Mouse (Mus musculus) hindbrain, embryonic 12.5 days (tissue): ENCODE results near the gene Gm26897. TPM values are rescaled to one million over a fixed set of nuclear protein-coding genes. Genes with fewer than 3 reads are reported as not detected.

Experiments
- ATAC-seq: fragments of 200-750 bp; cut with Nextera tagmentation; 2 replicates; pipeline ENCODE4 v1.8.0; 2017; ENCODE audit warnings: moderate TSS enrichment; ENCODE audit not compliant: low FRiP score
- H3K27ac ChIP-seq: fragments of 300-500 bp; sonication (generic); 2 replicates; pipeline ENCODE4 v1.5.1; 2016; ENCODE audit warnings: mild to moderate bottlenecking
- H3K27me3 ChIP-seq: fragments of 300-500 bp; sonication (generic); 2 replicates; pipeline ENCODE4 v1.6.1; 2016; ENCODE audit warnings: mild to moderate bottlenecking
- H3K36me3 ChIP-seq: fragments of 300-500 bp; sonication (generic); 2 replicates; pipeline ENCODE4 v1.6.1; 2016; ENCODE audit warnings: mild to moderate bottlenecking
- H3K4me1 ChIP-seq: fragments of 300-500 bp; sonication (generic); 2 replicates; pipeline ENCODE4 v1.6.1; 2016
- H3K4me2 ChIP-seq: fragments of 300-500 bp; sonication (generic); replicated peaks from 2 replicates; pipeline ENCODE4 v1.6.1; 2016; ENCODE audit warnings: mild to moderate bottlenecking
- H3K4me3 ChIP-seq: fragments of 300-500 bp; sonication (generic); 2 replicates; pipeline ENCODE4 v1.5.1; 2016; ENCODE audit warnings: mild to moderate bottlenecking
- H3K9ac ChIP-seq: fragments of 300-500 bp; sonication (generic); 2 replicates; pipeline ENCODE4 v1.6.1; 2016; ENCODE audit warnings: mild to moderate bottlenecking, moderate library complexity
- H3K9me3 ChIP-seq: fragments of 300-500 bp; sonication (generic); replicated peaks from 2 replicates; pipeline ENCODE4 v1.6.1; 2016; ENCODE audit warnings: mild to moderate bottlenecking
- WGBS: fragments of 180-500 bp; shearing (Covaris S2); methylation state at CpG from one replicate; pipeline ENCODE4 v1.1.7; 2016; 5-methylcytosine and 5-hydroxymethylcytosine counted together
- polyA plus RNA-seq: library from polyadenylated mRNA; unstranded; fragments of >200 nt; fragmentation: Nextera tagmentation; extraction: Ambion mirVana; gene quantifications from 2 replicates; pipeline ENCODE4 v1.2.1, GENCODE M21; 2016

Gene Gm26897
- polyA plus RNA-seq, 1 experiment from 2014 or later, result not detected

DNA sequence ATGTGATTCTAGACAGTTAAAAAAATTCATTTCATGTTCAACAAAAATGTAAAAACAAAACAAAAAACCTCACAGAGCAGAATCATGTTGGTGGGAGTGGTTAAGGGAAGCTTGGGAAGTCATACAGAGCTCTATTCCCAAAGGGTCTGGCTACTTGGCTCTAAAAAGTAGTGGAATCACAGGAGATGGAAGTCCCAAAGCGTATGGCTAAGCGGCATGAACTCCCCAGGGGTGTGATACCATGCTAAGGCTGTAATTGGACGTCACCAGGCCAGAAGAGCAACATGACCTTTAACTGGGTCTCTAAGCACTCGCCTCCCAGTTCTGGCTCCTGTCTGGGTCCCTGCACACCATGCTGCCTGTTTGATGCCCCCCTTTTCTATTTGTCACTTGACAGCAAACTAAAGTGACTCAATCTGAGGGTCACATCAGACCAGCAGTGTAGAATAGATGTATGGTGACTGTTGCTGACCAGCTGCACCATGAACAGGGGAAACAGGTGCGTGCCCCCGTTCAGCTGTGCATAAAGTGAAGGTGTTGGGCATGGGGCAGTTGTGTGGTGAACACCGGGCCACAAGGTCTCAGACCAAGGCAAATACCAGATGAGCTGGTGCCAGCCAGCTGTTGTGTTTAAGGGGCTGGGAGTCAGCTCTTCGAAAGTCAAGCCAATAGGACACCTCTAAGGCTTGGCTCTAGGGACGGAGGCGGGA lies 46.2 kb downstream of the Gm26897 start:
- Histone ChIP-seq H3K9me3 (no peaks in the 10 kb centered on the region), H3K27me3 (no peaks in the 10 kb centered on the region), H3K27ac (no peak overlapping the region), H3K9ac (no peak overlapping the region), H3K4me2 (no peak overlapping the region), H3K4me1 (no peaks in the 10 kb centered on the region), H3K4me3 (no peak overlapping the region), H3K36me3 (no peaks in the 10 kb centered on the region)
- WGBS, result 89% methylated on average over 10 of the region's 10 CpGs
- no peak for ATAC-seq
